Mouse (Mus musculus) ES-Bruce4 (cell line): ENCODE measurements around the gene Amhr2.

ENCODE experiments used
- CTCF ChIP-seq: IDR thresholded peaks from one replicate; pipeline ENCODE4 v1.8.1; 2011; ENCODE audit warnings: low read depth, low read length
- POLR2A ChIP-seq: IDR thresholded peaks from one replicate; pipeline ENCODE4 v1.8.1; 2011; ENCODE audit warnings: low read length; ENCODE audit not compliant: insufficient read depth

- TF ChIP-seq CTCF: no peak
- TF ChIP-seq POLR2A: no peak
Measured at GRCm38 (mm10) chr15:102502254-102502840, 57.2 kb downstream of the Amhr2 start.
